Mouse (Mus musculus) thymus, adult 2 months (tissue): ENCODE measurements around the gene Cep57l1.

Source experiments
- CTCF ChIP-seq: fragments of 200-500 bp; IDR thresholded peaks from 2 replicates; pipeline ENCODE4 v1.5.1; 2012; ENCODE audit warnings: mild to moderate bottlenecking, control low read depth, low read length, moderate library complexity, borderline replicate concordance; ENCODE audit not compliant: control insufficient read depth, poor library complexity, insufficient read depth; ENCODE audit errors: extremely low read depth
- POLR2A ChIP-seq: fragments of 200-500 bp; IDR thresholded peaks from 2 replicates; pipeline ENCODE4 v1.6.1; 2012; ENCODE audit warnings: mild to moderate bottlenecking, low read length, control low read depth, moderate library complexity; ENCODE audit not compliant: control insufficient read depth, poor library complexity, insufficient read depth; ENCODE audit errors: extremely low read depth

- TF ChIP-seq CTCF (no peak), POLR2A (no peak)
These were observed 6.2 kb downstream of the Cep57l1 start for GRCm38 (mm10) chr10:41803467-41803866.
